Mouse (Mus musculus): Measurements from ENCODE around the gene Pou2f2. TPM values are rescaled to one million over a fixed set of nuclear protein-coding genes. Genes with fewer than 3 reads are reported as not detected.

Gene Pou2f2
- polyA plus RNA-seq, 2 experiments: 0.55 to 1.3 TPM

GRCm38 (mm10) chr7:25063900-25064299 is 115.6 kb downstream of the Pou2f2 start:
- peaks cover 89% of the 10 kb centered on the region for H3K36me3 ChIP-seq (ENCODE audit: control insufficient read depth, insufficient read depth, low read length)
- 85% methylated on average over 8 of the region's 8 CpGs for WGBS
- H3K27me3 ChIP-seq (ENCODE audit: control insufficient read depth, insufficient read depth, low read length): no peaks in the 10 kb centered on the region
- TF ChIP-seq POLR2A (IDR thresholded peaks at IDR 0.05; ENCODE audit: borderline replicate concordance, extremely low read depth, insufficient read depth, insufficient read length): no peak
- H3K27ac ChIP-seq (replicated peaks; ENCODE audit: low read depth, low read length): no peak overlapping the region
- DNase-seq (ENCODE audit: low spot score): no peak
- no peaks in the 10 kb centered on the region for H3K9me3 ChIP-seq (ENCODE audit: control insufficient read depth, low read length)
- no peak overlapping the region for H3K9ac ChIP-seq (ENCODE audit: low read depth, low read length, severe bottlenecking)
- H3K4me1 ChIP-seq (ENCODE audit: control insufficient read depth, insufficient read depth, low read length): no peaks in the 10 kb centered on the region
- no peak for ATAC-seq (ENCODE audit: low FRiP score, low read depth)
- H3K4me3 ChIP-seq (replicated peaks; ENCODE audit: low read length): no peak overlapping the region
- H3K4me2 ChIP-seq (replicated peaks; ENCODE audit: low read depth, low read length, severe bottlenecking): no peak overlapping the region

- Histone ChIP-seq H3K4me2 (replicated peaks; ENCODE audit: low read depth, low read length, severe bottlenecking) (no peak overlapping the region), H3K9me3 (ENCODE audit: control insufficient read depth, low read length) (no peaks in the 10 kb centered on the region), H3K27ac (replicated peaks; ENCODE audit: low read depth, low read length) (no peak overlapping the region), H3K4me1 (ENCODE audit: control insufficient read depth, insufficient read depth, low read length) (no peaks in the 10 kb centered on the region), H3K36me3 (ENCODE audit: control insufficient read depth, insufficient read depth, low read length) (peaks cover 90% of the 10 kb centered on the region), H3K9ac (ENCODE audit: low read depth, low read length, severe bottlenecking) (no peak overlapping the region), H3K27me3 (ENCODE audit: control insufficient read depth, insufficient read depth, low read length) (no peaks in the 10 kb centered on the region), H3K4me3 (replicated peaks; ENCODE audit: low read length) (no peak overlapping the region)
- WGBS: 95% methylated on average over 6 of the region's 6 CpGs
- no peak for TF ChIP-seq POLR2A (IDR thresholded peaks at IDR 0.05; ENCODE audit: borderline replicate concordance, extremely low read depth, insufficient read depth, insufficient read length)
- DNase-seq (ENCODE audit: low spot score): no peak
- no peak for ATAC-seq (ENCODE audit: low FRiP score, low read depth)
Observed at GRCm38 (mm10) chr7:25063346-25063745, 116.2 kb downstream of the Pou2f2 start.

GRCm38 (mm10) chr7:25058836-25059235 is 120.7 kb downstream of the Pou2f2 start:
- Histone ChIP-seq H3K27ac (replicated peaks; ENCODE audit: low read depth, low read length) (no peak overlapping the region), H3K4me3 (replicated peaks; ENCODE audit: low read length) (no peak overlapping the region), H3K36me3 (ENCODE audit: control insufficient read depth, insufficient read depth, low read length) (peaks cover 92% of the 10 kb centered on the region), H3K9me3 (ENCODE audit: control insufficient read depth, low read length) (no peaks in the 10 kb centered on the region), H3K4me1 (ENCODE audit: control insufficient read depth, insufficient read depth, low read length) (no peaks in the 10 kb centered on the region), H3K9ac (ENCODE audit: low read depth, low read length, severe bottlenecking) (no peak overlapping the region), H3K27me3 (ENCODE audit: control insufficient read depth, insufficient read depth, low read length) (no peaks in the 10 kb centered on the region), H3K4me2 (replicated peaks; ENCODE audit: low read depth, low read length, severe bottlenecking) (no peak overlapping the region)
- DNase-seq (ENCODE audit: low spot score) (no peak), ATAC-seq (ENCODE audit: low FRiP score, low read depth) (no peak)
- no peak for TF ChIP-seq POLR2A (IDR thresholded peaks at IDR 0.05; ENCODE audit: borderline replicate concordance, extremely low read depth, insufficient read depth, insufficient read length)
- WGBS: 95% methylated on average over 14 of the region's 14 CpGs

DNA sequence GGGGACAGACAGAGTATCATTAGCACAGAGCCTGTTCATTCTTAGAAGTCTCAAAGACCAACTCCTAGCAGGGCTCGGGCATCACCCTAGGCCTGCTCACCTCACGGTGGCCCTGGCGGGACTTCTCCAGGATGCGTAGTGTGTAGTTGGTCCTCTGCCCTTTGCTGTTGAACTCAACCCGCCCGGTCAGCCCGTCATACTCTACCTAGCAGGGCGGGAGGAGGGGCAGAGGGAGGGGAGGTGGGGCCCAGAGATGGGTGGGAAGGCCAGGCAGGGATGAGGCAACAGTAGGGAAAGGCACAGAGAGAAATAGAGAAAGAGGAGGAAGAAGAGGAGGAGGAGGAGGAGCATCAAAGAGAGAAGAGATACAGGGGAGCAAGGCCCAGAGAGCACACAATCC is 121.1 kb downstream of the Pou2f2 start:
- H3K4me3 ChIP-seq (replicated peaks; ENCODE audit: low read length): no peak overlapping the region
- ATAC-seq (ENCODE audit: low FRiP score, low read depth) (no peak), DNase-seq (ENCODE audit: low spot score) (no peak)
- H3K27ac ChIP-seq (replicated peaks; ENCODE audit: low read depth, low read length): no peak overlapping the region
- H3K4me2 ChIP-seq (replicated peaks; ENCODE audit: low read depth, low read length, severe bottlenecking): no peak overlapping the region
- H3K9ac ChIP-seq (ENCODE audit: low read depth, low read length, severe bottlenecking): no peak overlapping the region
- H3K27me3 ChIP-seq (ENCODE audit: control insufficient read depth, insufficient read depth, low read length): no peaks in the 10 kb centered on the region
- no peaks in the 10 kb centered on the region for H3K4me1 ChIP-seq (ENCODE audit: control insufficient read depth, insufficient read depth, low read length)
- peaks cover 92% of the 10 kb centered on the region for H3K36me3 ChIP-seq (ENCODE audit: control insufficient read depth, insufficient read depth, low read length)
- no peak for TF ChIP-seq POLR2A (IDR thresholded peaks at IDR 0.05; ENCODE audit: borderline replicate concordance, extremely low read depth, insufficient read depth, insufficient read length)
- H3K9me3 ChIP-seq (ENCODE audit: control insufficient read depth, low read length): no peaks in the 10 kb centered on the region
- WGBS: 91% methylated on average over 8 of the region's 8 CpGs

DNA sequence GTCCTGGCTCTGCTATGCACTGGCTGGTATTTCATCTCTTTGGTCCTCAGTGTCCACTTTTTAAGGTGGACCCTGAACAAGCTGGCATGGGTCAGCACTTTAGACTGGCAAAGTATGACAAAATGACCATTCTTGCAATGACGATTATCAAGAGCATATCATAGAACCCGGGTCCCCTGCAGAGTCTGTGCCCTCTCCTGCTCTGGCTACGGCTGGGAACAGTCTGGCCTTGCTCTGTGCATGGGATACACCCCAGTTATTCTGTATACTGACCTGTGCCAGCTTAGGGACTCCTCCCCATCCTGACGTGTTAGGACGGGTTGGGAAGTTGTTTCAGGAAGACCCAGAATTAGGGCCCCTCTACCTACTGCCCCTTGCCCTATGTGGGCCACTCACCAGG is 121.6 kb downstream of the Pou2f2 start:
- H3K9me3 ChIP-seq (ENCODE audit: control insufficient read depth, low read length): no peaks in the 10 kb centered on the region
- H3K27me3 ChIP-seq (ENCODE audit: control insufficient read depth, insufficient read depth, low read length): no peaks in the 10 kb centered on the region
- WGBS: 94% methylated on average over 5 of the region's 5 CpGs
- peaks cover 92% of the 10 kb centered on the region for H3K36me3 ChIP-seq (ENCODE audit: control insufficient read depth, insufficient read depth, low read length)
- no peaks in the 10 kb centered on the region for H3K4me1 ChIP-seq (ENCODE audit: control insufficient read depth, insufficient read depth, low read length)
- no peak overlapping the region for H3K27ac ChIP-seq (replicated peaks; ENCODE audit: low read depth, low read length)
- DNase-seq (ENCODE audit: low spot score) (no peak), ATAC-seq (ENCODE audit: low FRiP score, low read depth) (no peak)
- no peak overlapping the region for H3K9ac ChIP-seq (ENCODE audit: low read depth, low read length, severe bottlenecking)
- no peak for TF ChIP-seq POLR2A (IDR thresholded peaks at IDR 0.05; ENCODE audit: borderline replicate concordance, extremely low read depth, insufficient read depth, insufficient read length)
- no peak overlapping the region for H3K4me2 ChIP-seq (replicated peaks; ENCODE audit: low read depth, low read length, severe bottlenecking)
- no peak overlapping the region for H3K4me3 ChIP-seq (replicated peaks; ENCODE audit: low read length)

GRCm38 (mm10) chr7:25056951-25057350 is 122.6 kb downstream of the Pou2f2 start:
- DNase-seq (ENCODE audit: low spot score): no peak
- H3K9ac ChIP-seq (ENCODE audit: low read depth, low read length, severe bottlenecking): no peak overlapping the region
- H3K27ac ChIP-seq (replicated peaks; ENCODE audit: low read depth, low read length): no peak overlapping the region
- peaks cover 93% of the 10 kb centered on the region for H3K36me3 ChIP-seq (ENCODE audit: control insufficient read depth, insufficient read depth, low read length)
- no peak overlapping the region for H3K4me3 ChIP-seq (replicated peaks; ENCODE audit: low read length)
- H3K4me2 ChIP-seq (replicated peaks; ENCODE audit: low read depth, low read length, severe bottlenecking): no peak overlapping the region
- no peaks in the 10 kb centered on the region for H3K27me3 ChIP-seq (ENCODE audit: control insufficient read depth, insufficient read depth, low read length)
- no peak for TF ChIP-seq POLR2A (IDR thresholded peaks at IDR 0.05; ENCODE audit: borderline replicate concordance, extremely low read depth, insufficient read depth, insufficient read length)
- no peaks in the 10 kb centered on the region for H3K9me3 ChIP-seq (ENCODE audit: control insufficient read depth, low read length)
- no peaks in the 10 kb centered on the region for H3K4me1 ChIP-seq (ENCODE audit: control insufficient read depth, insufficient read depth, low read length)
- 71% methylated on average over 4 of the region's 4 CpGs for WGBS
- ATAC-seq (ENCODE audit: low FRiP score, low read depth): no peak

Data from limb, embryonic 14.5 days (tissue).